Mouse (Mus musculus) ES-E14 (cell line): ENCODE results near the gene Slc2a12. TPM values are rescaled to one million over a fixed set of nuclear protein-coding genes. Genes with fewer than 3 reads are reported as not detected.

Experiments used
- DNase-seq: peaks from one replicate; pipeline ENCODE4 v3.0.0-alpha.2; 2013; ENCODE audit warnings: low read depth, low spot score
- H3K27ac ChIP-seq: 2 replicates; pipeline ENCODE4 v1.5.1; 2012; ENCODE audit warnings: low read depth, mild to moderate bottlenecking, low read length, moderate library complexity, mixed read lengths; ENCODE audit not compliant: poor library complexity, insufficient read depth, severe bottlenecking
- H3K36me3 ChIP-seq: 2 replicates; pipeline ENCODE4 v1.6.1; 2012; ENCODE audit warnings: mild to moderate bottlenecking, low read length, moderate library complexity, mixed read lengths; ENCODE audit not compliant: control insufficient read depth, poor library complexity, insufficient read depth, severe bottlenecking
- H3K4me1 ChIP-seq, 2 experiments: fragments of 150-350 bp in 1 of 2; sonication (generic) in 1 of 2; 2 replicates each; pipeline ENCODE4 v1.6.1; 2012; ENCODE audit warnings: low read length in 2 of 2, mild to moderate bottlenecking in 1 of 2, mixed read lengths in 1 of 2; ENCODE audit not compliant: control insufficient read depth in 2 of 2, insufficient read depth in 2 of 2, poor library complexity in 1 of 2
- H3K4me3 ChIP-seq, 2 experiments: fragments of 150-350 bp in 1 of 2; sonication (generic) in 1 of 2; 2 replicates each; pipeline ENCODE4 v1.5.1; 2012; ENCODE audit warnings: low read length in 2 of 2, low read depth in 1 of 2, mild to moderate bottlenecking in 1 of 2, mixed read lengths in 1 of 2; ENCODE audit not compliant: insufficient read depth in 1 of 2, poor library complexity in 1 of 2, severe bottlenecking in 1 of 2
- H3K9ac ChIP-seq: 2 replicates; pipeline ENCODE4 v1.6.1; 2012; ENCODE audit warnings: low read depth, mild to moderate bottlenecking, low read length, mixed read lengths; ENCODE audit not compliant: poor library complexity, insufficient read depth, severe bottlenecking
- H3K9me3 ChIP-seq: fragments of 150-350 bp; sonication (generic); 2 replicates; pipeline ENCODE4 v1.6.1; 2012; ENCODE audit warnings: low read depth, mild to moderate bottlenecking, low read length; ENCODE audit not compliant: control insufficient read depth, insufficient read depth
- CHD2 ChIP-seq: IDR thresholded peaks from 2 replicates; pipeline ENCODE4 v1.6.1; 2014; ENCODE audit warnings: mild to moderate bottlenecking, low read depth, low read length, inconsistent platforms
- HCFC1 ChIP-seq: IDR thresholded peaks from 2 replicates; pipeline ENCODE4 v1.6.1; 2012; ENCODE audit warnings: low read length, inconsistent platforms, borderline replicate concordance; ENCODE audit not compliant: insufficient read depth
- MAFK ChIP-seq: IDR thresholded peaks from 2 replicates; pipeline ENCODE4 v1.6.1; 2014; ENCODE audit warnings: mild to moderate bottlenecking, low read depth, low read length, inconsistent platforms; ENCODE audit not compliant: insufficient read depth
- ZC3H11A ChIP-seq: IDR thresholded peaks from 2 replicates; pipeline ENCODE4 v1.6.1; 2012; ENCODE audit warnings: low read depth, mild to moderate bottlenecking, inconsistent platforms, low read length, borderline replicate concordance
- ZNF384 ChIP-seq: IDR thresholded peaks from 2 replicates; pipeline ENCODE4 v1.6.1; 2012; ENCODE audit warnings: low read depth, low read length, inconsistent platforms
- in situ Hi-C, 2 experiments: fragments of 600-800 bp; cut with MboI; formaldehyde crosslinking; loops; one replicate each; pipeline ENCODE4 v1.15.1; 2025; ENCODE audit warnings: low sequenced_read_pairs in 2 of 2, inconsistent platforms in 1 of 2; ENCODE audit not compliant: unreplicated experiment in 2 of 2
- total RNA-seq: library from RNA; depleted of rRNA; stranded (reverse); fragments of 300-350 nt; gene quantifications from 2 replicates; pipeline ENCODE4 v1.2.3, GENCODE M21; 2012; rRNA removed

The Slc2a12 gene
- 0.54 and 0.74 TPM in 2 replicates for total RNA-seq

DNA sequence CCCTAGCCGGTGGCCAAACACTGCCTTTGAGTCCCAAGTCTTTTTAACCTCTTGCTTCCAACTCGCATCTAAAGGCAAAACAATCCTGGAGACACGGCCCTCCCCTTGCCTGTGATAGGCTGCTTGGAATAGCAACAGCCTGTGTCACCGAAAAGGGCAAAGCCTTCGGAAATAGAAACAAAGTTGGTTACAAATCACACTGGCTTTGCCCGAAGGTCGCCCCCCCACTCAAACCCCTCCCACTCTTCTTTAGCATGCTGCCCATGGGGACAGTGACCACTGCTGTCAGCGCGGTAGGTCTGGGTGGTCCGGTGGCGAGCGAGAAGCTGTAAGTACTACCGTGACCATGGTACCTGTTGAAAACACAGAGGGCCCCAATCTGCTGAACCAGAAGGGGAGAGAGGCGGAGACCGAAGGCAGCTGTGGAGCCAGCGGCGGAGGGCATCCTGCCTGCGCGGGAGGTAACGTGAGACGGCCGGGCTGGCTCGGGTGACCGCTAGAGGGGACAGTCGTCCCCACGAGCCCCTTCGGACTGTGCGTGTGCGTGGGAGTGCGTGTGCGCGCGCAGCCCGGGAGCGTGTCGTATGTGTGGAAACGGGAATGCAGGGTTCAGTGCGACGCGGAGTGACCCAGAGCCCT is at the start of gene Slc2a12:
Gene Slc2a12 (plus strand): TSS at position 159 of the 639 bp plus-strand sequence.
- H3K4me1 ChIP-seq: 0 out of 4 replicates have a peak, but pooled peaks cover 0 to 1% of the 10 kb centered on the region in 2 experiments
- no peak within 1 kb of the TSS for H3K27ac ChIP-seq
- in situ Hi-C loops: no loop called here
- TF ChIP-seq MAFK: no peak
- TF ChIP-seq CHD2: no peak
- no peak for TF ChIP-seq ZNF384
- no peak for TF ChIP-seq ZC3H11A
- no peak for TF ChIP-seq HCFC1
- H3K36me3 ChIP-seq: no peaks in the 10 kb centered on the region
- H3K9ac ChIP-seq: peak within 1 kb of the TSS; percentile 53; the same call in 1 of the 2 replicates
- H3K9me3 ChIP-seq: no peaks in the 10 kb centered on the region
- peak within 1 kb of the TSS; percentile 63 to 67 for H3K4me3 ChIP-seq
- DNase-seq: peak; percentile 39

DNA sequence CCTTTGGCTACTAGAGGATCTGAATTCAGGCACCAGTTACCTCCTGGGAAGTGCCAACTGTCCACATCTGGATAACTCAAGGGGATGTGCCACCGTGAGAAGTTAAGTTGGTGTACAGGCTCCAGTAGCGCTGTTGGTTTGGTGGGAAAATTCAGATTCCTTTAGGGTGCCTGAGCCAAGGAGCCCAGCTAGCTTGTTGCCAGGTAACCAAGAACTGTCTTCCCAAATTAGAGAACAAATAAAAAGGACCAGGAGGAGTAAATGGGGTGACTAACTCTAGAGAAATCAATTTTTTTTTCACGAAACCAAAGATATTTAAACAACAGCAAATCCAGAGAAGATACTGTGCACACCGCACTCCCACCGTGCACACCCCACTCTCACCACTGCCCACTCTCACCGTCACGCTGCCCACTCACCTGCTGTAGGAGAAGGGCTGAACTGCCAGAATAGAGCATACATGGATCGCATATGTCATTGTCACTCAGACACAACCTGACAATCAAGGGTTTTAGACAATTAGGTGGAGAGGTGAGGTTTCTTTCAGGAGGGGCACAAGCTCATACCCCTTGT is 45.8 kb upstream of the Slc2a12 start:
- Histone ChIP-seq H3K9ac (no peak overlapping the region), H3K36me3 (no peaks in the 10 kb centered on the region), H3K9me3 (no peaks in the 10 kb centered on the region), H3K4me3 (no peak overlapping the region), H3K27ac (no peak overlapping the region), H3K4me1 (peaks cover 0 to 2% of the 10 kb centered on the region in 2 experiments; a peak in 1 of 4 replicates)
- no peak for DNase-seq
- no peak for TF ChIP-seq ZNF384
- TF ChIP-seq CHD2: no peak
- no peak for TF ChIP-seq HCFC1
- TF ChIP-seq MAFK: no peak
- TF ChIP-seq ZC3H11A: no peak
- in situ Hi-C loops: loop anchor here (25.0 kb wide), 2 partner anchors 137 to 488 kb away; no protein-coding TSS in a partner anchor

DNA sequence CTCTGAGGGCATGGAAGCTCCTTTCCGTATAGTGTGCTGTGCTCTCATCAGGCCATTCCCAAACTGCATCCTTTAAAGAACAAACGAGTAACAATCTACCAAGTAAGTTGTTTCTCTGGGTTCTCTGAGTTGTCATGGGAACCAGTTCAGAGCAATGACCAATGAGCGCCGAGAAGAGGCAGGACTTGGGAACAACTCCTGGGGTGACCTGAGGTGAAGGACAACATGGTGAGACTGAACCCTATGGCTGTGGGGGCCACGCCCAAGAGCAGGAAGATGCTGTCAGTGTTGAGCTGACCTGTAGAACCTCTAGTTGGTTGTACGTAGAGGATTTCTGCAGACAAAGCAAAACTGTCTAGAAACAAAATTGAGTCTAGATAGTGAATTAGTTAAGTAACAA is 43.8 kb upstream of the Slc2a12 start:
- H3K9me3 ChIP-seq: no peaks in the 10 kb centered on the region
- in situ Hi-C loops: no loop called here
- TF ChIP-seq HCFC1: no peak
- TF ChIP-seq MAFK: no peak
- TF ChIP-seq ZNF384: no peak
- TF ChIP-seq ZC3H11A: no peak
- TF ChIP-seq CHD2: no peak

DNA sequence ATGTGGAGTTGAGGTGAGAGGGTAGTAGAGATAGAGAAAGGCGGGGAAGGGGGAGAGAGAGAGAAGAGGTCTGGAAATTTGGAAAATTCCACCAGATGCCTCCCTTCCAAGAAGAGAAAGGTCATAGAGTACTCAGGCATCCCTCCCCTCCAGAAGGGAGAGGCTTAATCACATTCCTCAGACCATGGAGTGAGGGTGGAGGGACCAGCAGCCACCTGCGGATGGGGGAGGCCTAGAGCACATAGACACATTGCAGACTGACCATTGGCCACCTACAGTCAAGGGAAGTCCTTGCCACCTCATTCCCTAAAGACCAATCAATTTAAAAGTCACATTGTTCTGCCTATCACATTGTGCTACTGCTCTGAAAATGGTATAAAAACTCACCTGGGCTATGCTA is 40.0 kb upstream of the Slc2a12 start:
- peaks cover 5 to 14% of the 10 kb centered on the region in 2 experiments; a peak in 2 of 4 replicates for H3K4me1 ChIP-seq
- in situ Hi-C loops: no loop called here
- no peak for DNase-seq
- no peak overlapping the region for H3K9ac ChIP-seq
- H3K9me3 ChIP-seq: no peaks in the 10 kb centered on the region
- H3K27ac ChIP-seq: no peak overlapping the region
- no peaks in the 10 kb centered on the region for H3K36me3 ChIP-seq
- no peak overlapping the region for H3K4me3 ChIP-seq
- TF ChIP-seq ZC3H11A (no peak), ZNF384 (no peak), HCFC1 (no peak), CHD2 (no peak), MAFK (no peak)

More for the DNA sequence above, 43.8 kb upstream of the Slc2a12 start:
- Histone ChIP-seq H3K36me3 (no peaks in the 10 kb centered on the region), H3K9ac (no peak overlapping the region), H3K4me3 (no peak overlapping the region), H3K27ac (no peak overlapping the region), H3K4me1 (peaks cover 2 to 5% of the 10 kb centered on the region in 2 experiments; a peak in 1 of 4 replicates)
- DNase-seq: no peak
